Mouse (Mus musculus) midbrain, embryonic 13.5 days (tissue): ENCODE data around the gene Brd7. TPM values are rescaled to one million over a fixed set of nuclear protein-coding genes. Genes with fewer than 3 reads are reported as not detected.

Experiments used
- ATAC-seq: fragments of 200-750 bp; cut with Nextera tagmentation; 2 replicates; pipeline ENCODE4 v1.8.0; 2017; ENCODE audit warnings: mild to moderate bottlenecking, moderate TSS enrichment, moderate library complexity
- H3K27ac ChIP-seq: fragments of 300-500 bp; sonication (generic); 2 replicates; pipeline ENCODE4 v1.5.1; 2015; ENCODE audit warnings: inconsistent platforms, mild to moderate bottlenecking, moderate library complexity
- H3K27me3 ChIP-seq: fragments of 300-500 bp; sonication (generic); 2 replicates; pipeline ENCODE4 v1.6.1; 2015; ENCODE audit warnings: mild to moderate bottlenecking, inconsistent platforms
- H3K36me3 ChIP-seq: fragments of 300-500 bp; sonication (generic); 2 replicates; pipeline ENCODE4 v1.6.1; 2015; ENCODE audit warnings: mild to moderate bottlenecking, inconsistent platforms
- H3K4me1 ChIP-seq: fragments of 300-500 bp; sonication (generic); replicated peaks from 2 replicates; pipeline ENCODE4 v1.6.1; 2015; ENCODE audit warnings: inconsistent platforms
- H3K4me2 ChIP-seq: fragments of 300-500 bp; sonication (generic); replicated peaks from 2 replicates; pipeline ENCODE4 v1.6.1; 2015; ENCODE audit warnings: moderate library complexity, mild to moderate bottlenecking, inconsistent platforms
- H3K4me3 ChIP-seq: fragments of 300-500 bp; sonication (generic); replicated peaks from 2 replicates; pipeline ENCODE4 v1.5.1; 2015; ENCODE audit warnings: mild to moderate bottlenecking, inconsistent platforms
- H3K9ac ChIP-seq: fragments of 300-500 bp; sonication (generic); replicated peaks from 2 replicates; pipeline ENCODE4 v1.6.1; 2015; ENCODE audit warnings: mild to moderate bottlenecking, inconsistent platforms
- H3K9me3 ChIP-seq: fragments of 300-500 bp; sonication (generic); 2 replicates; pipeline ENCODE4 v1.6.1; 2016; ENCODE audit warnings: mild to moderate bottlenecking, inconsistent platforms
- WGBS: fragments of 180-500 bp; shearing (Covaris S2); methylation state at CpG from one replicate; pipeline ENCODE4 v1.1.7; 2015; 5-methylcytosine and 5-hydroxymethylcytosine counted together
- polyA plus RNA-seq: library from polyadenylated mRNA; unstranded; fragments of >200 nt; fragmentation: Nextera tagmentation; extraction: Ambion mirVana; gene quantifications from 2 replicates; pipeline ENCODE4 v1.2.1, GENCODE M21; 2015

Brd7 gene
- polyA plus RNA-seq, 1 experiment from 2014 or later = 79.9 TPM

DNA sequence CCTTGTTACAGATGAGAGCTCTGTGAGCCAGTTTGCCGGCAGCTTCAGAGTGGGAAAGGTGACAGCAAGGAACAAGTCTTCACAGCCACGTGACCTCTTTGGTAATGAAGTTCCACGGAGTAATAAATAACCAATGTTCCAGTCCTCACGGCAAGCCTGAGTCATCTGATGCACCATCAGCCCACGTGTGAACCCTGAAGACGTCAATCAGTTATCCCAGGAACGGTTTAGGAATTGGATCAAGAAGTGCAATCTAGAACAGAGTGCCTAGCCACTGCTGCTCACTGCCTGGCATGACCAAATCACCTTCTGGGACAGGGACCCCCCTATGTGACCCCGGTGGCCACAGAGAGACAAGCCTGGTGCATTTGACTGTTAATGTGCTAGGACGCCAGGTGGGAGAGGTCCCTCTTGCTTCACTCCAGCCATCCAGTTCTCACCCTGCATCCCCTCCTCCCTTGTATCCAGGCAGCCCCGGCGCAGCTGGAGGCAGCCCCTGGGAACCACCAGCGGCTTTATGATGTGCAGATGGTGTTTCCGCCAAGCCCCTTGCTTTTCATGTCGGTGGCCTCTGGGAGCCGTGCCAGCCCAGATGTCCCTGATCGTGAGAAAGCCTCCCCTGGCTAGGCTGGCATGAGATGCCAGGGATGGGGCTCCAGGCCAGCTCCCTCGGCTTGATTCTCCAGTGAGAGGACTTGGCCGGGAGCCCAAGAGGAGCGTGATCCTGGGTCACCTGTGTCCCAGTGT is 15.0 kb upstream of the Brd7 start:
- Histone ChIP-seq H3K27me3 (0 out of 2 replicates have a peak, but pooled peaks cover 3% of the 10 kb centered on the region), H3K27ac (no peak overlapping the region), H3K4me2 (no peak overlapping the region), H3K4me3 (no peak overlapping the region), H3K36me3 (no peaks in the 10 kb centered on the region), H3K4me1 (peaks cover 23% of the 10 kb centered on the region), H3K9me3 (no peaks in the 10 kb centered on the region), H3K9ac (no peak overlapping the region)
- ATAC-seq = peak; percentile 86
- WGBS = 54% methylated on average over 19 of the region's 19 CpGs

- WGBS = 84% methylated on average over 2 of the region's 2 CpGs
- no peaks in the 10 kb centered on the region for H3K9me3 ChIP-seq
- H3K27me3 ChIP-seq = peaks cover 3% of the 10 kb centered on the region; the same call in 1 of the 2 replicates
- H3K4me1 ChIP-seq = peaks cover 13% of the 10 kb centered on the region
- no peak overlapping the region for H3K4me3 ChIP-seq
- ATAC-seq = no peak
- H3K9ac ChIP-seq = no peak overlapping the region
- no peak overlapping the region for H3K27ac ChIP-seq
- H3K36me3 ChIP-seq = no peaks in the 10 kb centered on the region
- no peak overlapping the region for H3K4me2 ChIP-seq
Observed at GRCm38 (mm10) chr8:88371522-88371921, 9.5 kb upstream of the Brd7 start.

GRCm38 (mm10) chr8:88369805-88370204 is 7.8 kb upstream of the Brd7 start:
- 62% methylated on average over 3 of the region's 3 CpGs for WGBS

DNA sequence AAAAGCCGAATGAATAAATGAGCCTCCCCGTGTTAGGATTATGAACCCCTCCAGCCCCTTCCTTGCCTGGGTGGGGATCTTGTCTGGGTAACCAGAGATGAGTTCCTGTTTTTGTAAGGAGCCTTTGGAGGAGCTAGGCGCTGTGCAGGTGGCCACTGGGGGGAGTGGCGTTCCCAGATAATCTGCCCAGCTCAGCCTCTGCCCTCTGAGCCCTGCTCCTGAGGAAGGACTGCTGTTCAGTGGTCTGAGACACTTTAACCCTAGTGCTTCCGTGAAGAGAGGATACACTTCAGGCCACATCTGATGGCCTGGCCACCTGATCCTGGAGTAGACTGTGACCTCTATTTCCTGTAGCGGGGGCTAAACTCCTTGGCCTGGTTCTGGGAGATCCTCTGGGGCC is 7.2 kb upstream of the Brd7 start:
- WGBS = 18% methylated on average over 6 of the region's 6 CpGs
- H3K4me1 ChIP-seq = 0 out of 2 replicates have a peak, but pooled peaks cover 4% of the 10 kb centered on the region
- no peak overlapping the region for H3K4me2 ChIP-seq
- H3K9me3 ChIP-seq = no peaks in the 10 kb centered on the region
- H3K27me3 ChIP-seq = peaks cover 3% of the 10 kb centered on the region; the same call in 1 of the 2 replicates
- H3K36me3 ChIP-seq = no peaks in the 10 kb centered on the region
- H3K27ac ChIP-seq = no peak overlapping the region
- no peak overlapping the region for H3K9ac ChIP-seq
- H3K4me3 ChIP-seq = no peak overlapping the region
- ATAC-seq = peak; percentile 68; the same call in 1 of the 2 replicates

More at GRCm38 (mm10) chr8:88369805-88370204, 7.8 kb upstream of the Brd7 start:
- peaks cover 3% of the 10 kb centered on the region; the same call in 1 of the 2 replicates for H3K27me3 ChIP-seq
- H3K36me3 ChIP-seq = no peaks in the 10 kb centered on the region
- no peak overlapping the region for H3K9ac ChIP-seq
- ATAC-seq = no peak
- H3K9me3 ChIP-seq = no peaks in the 10 kb centered on the region
- H3K4me1 ChIP-seq = 0 out of 2 replicates have a peak, but pooled peaks cover 4% of the 10 kb centered on the region
- H3K27ac ChIP-seq = no peak overlapping the region
- no peak overlapping the region for H3K4me2 ChIP-seq
- no peak overlapping the region for H3K4me3 ChIP-seq

- Histone ChIP-seq H3K9me3 (no peaks in the 10 kb centered on the region), H3K27ac (no peak overlapping the region), H3K9ac (peak overlapping the region; percentile 98; the same call in 1 of the 2 replicates), H3K4me3 (peak overlapping the region; percentile 99), H3K36me3 (peaks cover 15% of the 10 kb centered on the region), H3K4me2 (peak overlapping the region; percentile 98), H3K4me1 (peaks cover 29% of the 10 kb centered on the region), H3K27me3 (no peaks in the 10 kb centered on the region; the same call in 1 of the 2 replicates)
- ATAC-seq = no peak; the same call in 1 of the 2 replicates
- WGBS = 43% methylated on average over 11 of the region's 11 CpGs
Observed at GRCm38 (mm10) chr8:88362446-88363150, 604 bp upstream of the Brd7 start.

DNA sequence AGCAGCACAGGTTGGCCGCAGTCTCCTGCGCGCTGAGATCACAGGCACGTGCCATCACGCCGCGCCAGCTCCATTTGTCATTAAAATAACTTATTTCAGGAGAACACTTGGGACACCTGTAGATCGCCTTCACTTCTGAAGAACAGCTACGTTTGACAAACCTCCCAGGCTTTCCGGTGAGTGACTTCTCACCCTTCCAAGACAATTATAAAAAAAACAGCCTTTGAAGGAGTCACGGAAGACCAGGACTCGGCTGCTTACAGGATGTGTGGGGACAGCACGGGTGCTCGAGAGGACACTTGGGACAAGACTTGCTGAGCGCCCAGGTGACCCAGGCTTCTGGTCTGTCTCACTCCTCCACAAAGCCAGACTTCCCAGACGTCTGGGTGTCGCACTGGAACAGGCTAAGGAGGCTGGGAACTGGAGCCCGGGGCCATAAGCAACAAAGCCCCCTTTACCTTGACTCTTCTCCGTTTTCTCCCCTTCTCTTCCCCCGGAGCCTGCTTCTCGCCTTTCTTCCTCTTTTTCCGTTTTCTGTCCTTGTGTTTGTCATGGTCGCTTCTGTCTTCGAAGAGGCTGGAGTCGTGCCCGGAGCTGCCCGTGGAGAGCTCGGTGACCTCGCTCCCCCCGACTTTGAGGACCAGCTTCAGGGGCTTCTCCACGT is 818 bp downstream of the Brd7 start:
- H3K4me3 ChIP-seq = peak overlapping the region; percentile 99
- no peaks in the 10 kb centered on the region for H3K9me3 ChIP-seq
- H3K27ac ChIP-seq = peak overlapping the region; percentile 88
- ATAC-seq = peak; percentile 44; the same call in 1 of the 2 replicates
- H3K27me3 ChIP-seq = no peaks in the 10 kb centered on the region
- H3K4me1 ChIP-seq = peaks cover 29% of the 10 kb centered on the region
- WGBS = 3% methylated on average over 31 of the region's 31 CpGs
- H3K4me2 ChIP-seq = peak overlapping the region; percentile 98
- H3K9ac ChIP-seq = peak overlapping the region; percentile 98
- H3K36me3 ChIP-seq = peaks cover 29% of the 10 kb centered on the region

DNA sequence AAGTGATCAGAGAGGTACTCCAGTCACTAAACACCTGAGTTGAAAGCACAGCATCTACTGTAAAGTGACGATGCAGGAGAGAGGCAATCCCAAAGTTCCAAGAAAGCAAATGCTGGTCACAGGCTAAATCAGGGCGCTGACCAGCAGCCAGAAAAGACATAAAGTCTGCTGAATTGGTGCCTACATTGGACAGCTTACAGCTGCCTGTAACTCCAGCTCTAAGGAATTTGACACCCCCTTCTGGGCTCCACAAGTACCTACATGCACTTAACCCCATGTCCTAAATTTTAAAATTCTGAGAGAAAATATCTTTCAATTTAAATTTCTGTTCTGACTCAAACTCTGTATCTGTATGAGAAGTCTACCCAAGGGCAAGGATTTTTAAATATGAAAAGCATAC is 2.0 kb downstream of the Brd7 start:
- H3K36me3 ChIP-seq = peaks cover 41% of the 10 kb centered on the region
- H3K4me3 ChIP-seq = peak overlapping the region; percentile 99
- no peaks in the 10 kb centered on the region for H3K27me3 ChIP-seq
- no peaks in the 10 kb centered on the region for H3K9me3 ChIP-seq
- no peak overlapping the region for H3K27ac ChIP-seq
- peak overlapping the region; percentile 98 for H3K4me2 ChIP-seq
- no peak for ATAC-seq
- 94% methylated on average over 2 of the region's 2 CpGs for WGBS
- H3K9ac ChIP-seq = no peak overlapping the region
- H3K4me1 ChIP-seq = peaks cover 29% of the 10 kb centered on the region

- Histone ChIP-seq H3K4me1 (peaks cover 29% of the 10 kb centered on the region), H3K4me2 (no peak overlapping the region), H3K4me3 (no peak overlapping the region), H3K27ac (no peak overlapping the region), H3K27me3 (no peaks in the 10 kb centered on the region), H3K9ac (no peak overlapping the region), H3K36me3 (peaks cover 59% of the 10 kb centered on the region), H3K9me3 (no peaks in the 10 kb centered on the region)
- no peak for ATAC-seq
- WGBS = 83% methylated on average over 5 of the region's 5 CpGs
Observed at GRCm38 (mm10) chr8:88357946-88358345, 4.0 kb downstream of the Brd7 start.

DNA sequence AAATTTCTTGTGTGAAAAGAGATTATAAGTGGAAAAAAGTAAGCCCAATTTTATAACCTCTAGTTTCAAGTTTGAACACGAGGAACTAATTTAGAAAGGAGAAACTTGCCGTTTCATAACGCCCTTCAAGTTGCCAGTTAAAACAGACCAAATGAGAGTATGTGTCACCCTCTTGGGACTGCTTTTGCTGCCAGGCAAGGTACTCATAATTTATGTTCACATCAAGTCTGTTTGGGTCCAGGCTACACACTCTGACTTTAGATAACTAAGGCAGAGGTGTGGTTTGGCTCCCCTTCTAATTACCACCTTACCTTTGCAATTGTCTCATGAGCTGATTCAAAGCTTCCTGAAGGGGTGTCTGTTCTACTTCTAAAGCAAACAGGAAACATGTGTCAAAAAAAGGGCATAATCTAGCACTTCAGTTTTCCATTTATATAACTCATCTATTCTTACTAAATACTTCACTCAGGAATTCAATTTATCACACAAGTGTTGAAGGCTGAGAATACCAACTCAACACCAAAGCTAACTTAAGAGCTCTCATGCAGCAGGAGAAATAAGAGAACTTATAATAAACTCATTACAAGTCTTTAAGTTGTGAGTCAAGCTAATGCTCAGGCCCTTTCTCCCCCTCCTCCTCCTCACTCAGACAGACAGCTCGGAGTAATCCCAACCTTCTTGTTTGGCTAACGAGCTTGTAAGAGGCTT is 4.6 kb downstream of the Brd7 start:
- H3K4me3 ChIP-seq = no peak overlapping the region
- H3K27me3 ChIP-seq = no peaks in the 10 kb centered on the region
- H3K27ac ChIP-seq = no peak overlapping the region
- 73% methylated on average over 5 of the region's 5 CpGs for WGBS
- no peak overlapping the region for H3K4me2 ChIP-seq
- peaks cover 65% of the 10 kb centered on the region for H3K36me3 ChIP-seq
- H3K9ac ChIP-seq = no peak overlapping the region
- peaks cover 29% of the 10 kb centered on the region for H3K4me1 ChIP-seq
- ATAC-seq = no peak
- no peaks in the 10 kb centered on the region for H3K9me3 ChIP-seq

DNA sequence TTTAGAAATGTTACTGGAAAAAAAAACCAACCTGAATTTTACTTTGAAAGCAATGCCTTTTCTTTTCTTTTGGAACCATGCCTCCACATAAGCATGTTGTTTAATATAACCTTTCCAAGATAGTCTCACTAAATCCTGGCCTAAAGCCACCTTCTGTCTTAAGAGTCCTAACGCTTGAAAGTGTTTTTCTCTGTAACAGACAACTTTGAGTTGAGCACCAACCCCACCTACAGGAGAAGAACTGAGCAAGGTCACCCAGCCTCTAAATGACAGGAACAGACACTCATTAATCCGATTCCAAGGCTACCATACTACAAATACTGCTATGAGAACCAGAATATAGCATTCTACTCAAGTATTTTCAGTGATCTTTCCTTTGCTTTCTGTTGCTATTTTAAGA is 12.9 kb downstream of the Brd7 start:
- no peaks in the 10 kb centered on the region for H3K4me1 ChIP-seq
- WGBS = 88% methylated on average over 2 of the region's 2 CpGs
- no peaks in the 10 kb centered on the region for H3K27me3 ChIP-seq
- H3K27ac ChIP-seq = no peak overlapping the region
- H3K9me3 ChIP-seq = no peaks in the 10 kb centered on the region
- no peak overlapping the region for H3K4me2 ChIP-seq
- ATAC-seq = no peak
- H3K36me3 ChIP-seq = peaks cover 90% of the 10 kb centered on the region
- no peak overlapping the region for H3K9ac ChIP-seq
- no peak overlapping the region for H3K4me3 ChIP-seq

GRCm38 (mm10) chr8:88342026-88342425 is 20.0 kb downstream of the Brd7 start:
- no peaks in the 10 kb centered on the region for H3K27me3 ChIP-seq
- H3K9ac ChIP-seq = no peak overlapping the region
- no peaks in the 10 kb centered on the region for H3K9me3 ChIP-seq
- no peak for ATAC-seq
- H3K36me3 ChIP-seq = peaks cover 85% of the 10 kb centered on the region
- 89% methylated on average over 4 of the region's 4 CpGs for WGBS
- H3K4me2 ChIP-seq = no peak overlapping the region
- H3K4me1 ChIP-seq = no peaks in the 10 kb centered on the region
- no peak overlapping the region for H3K4me3 ChIP-seq
- H3K27ac ChIP-seq = no peak overlapping the region
